Mouse (Mus musculus) heart, embryonic 15.5 days (tissue): ENCODE data around the gene Rpp14. TPM values are rescaled to one million over a fixed set of nuclear protein-coding genes. Genes with fewer than 3 reads are reported as not detected.
A peak's percentile ranks its signal among the peaks of the same experiment; 100 is the strongest.
"Not testable (repeated sequence)": the region's sequence is repeated elsewhere in the genome, so short reads cannot be mapped to it uniquely, and the experiment has no call there.

ENCODE experiments used
- ATAC-seq: fragments of 200-750 bp; cut with Nextera tagmentation; replicated peaks from 2 replicates; pipeline ENCODE4 v1.8.0; 2017; ENCODE audit warnings: low read depth, moderate TSS enrichment; ENCODE audit not compliant: insufficient number of reproducible peaks, insufficient read depth, low FRiP score
- H3K27ac ChIP-seq: fragments of 300-500 bp; sonication (generic); 2 replicates; pipeline ENCODE4 v1.5.1; 2015; ENCODE audit warnings: mild to moderate bottlenecking, inconsistent platforms
- H3K27me3 ChIP-seq: fragments of 300-500 bp; sonication (generic); 2 replicates; pipeline ENCODE4 v1.6.1; 2015; ENCODE audit warnings: inconsistent platforms
- H3K36me3 ChIP-seq: fragments of 300-500 bp; sonication (generic); 2 replicates; pipeline ENCODE4 v1.6.1; 2015; ENCODE audit warnings: mild to moderate bottlenecking, inconsistent platforms
- H3K4me1 ChIP-seq: fragments of 300-500 bp; sonication (generic); replicated peaks from 2 replicates; pipeline ENCODE4 v1.6.1; 2015; ENCODE audit warnings: inconsistent platforms
- H3K4me2 ChIP-seq: fragments of 300-500 bp; sonication (generic); 2 replicates; pipeline ENCODE4 v1.6.1; 2015; ENCODE audit warnings: inconsistent platforms, mild to moderate bottlenecking, moderate library complexity
- H3K4me3 ChIP-seq: fragments of 300-500 bp; sonication (generic); 2 replicates; pipeline ENCODE4 v1.5.1; 2015; ENCODE audit warnings: mild to moderate bottlenecking, inconsistent platforms
- H3K9ac ChIP-seq: fragments of 300-500 bp; sonication (generic); 2 replicates; pipeline ENCODE4 v1.6.1; 2015; ENCODE audit warnings: mild to moderate bottlenecking, inconsistent platforms
- H3K9me3 ChIP-seq: fragments of 300-500 bp; sonication (generic); replicated peaks from 2 replicates; pipeline ENCODE4 v1.6.1; 2016; ENCODE audit warnings: inconsistent platforms
- WGBS: fragments of 180-500 bp; shearing (Covaris S2); methylation state at CpG from one replicate; pipeline ENCODE4 v1.1.7; 2015; ENCODE audit warnings: mixed read lengths; 5-methylcytosine and 5-hydroxymethylcytosine counted together
- polyA plus RNA-seq: library from polyadenylated mRNA; unstranded; fragments of >200 nt; fragmentation: Nextera tagmentation; extraction: Ambion mirVana; gene quantifications from 2 replicates; pipeline ENCODE4 v1.2.1, GENCODE M21; 2015

Rpp14 gene
- polyA plus RNA-seq, 1 experiment from 2014 or later: 39.3 TPM

DNA sequence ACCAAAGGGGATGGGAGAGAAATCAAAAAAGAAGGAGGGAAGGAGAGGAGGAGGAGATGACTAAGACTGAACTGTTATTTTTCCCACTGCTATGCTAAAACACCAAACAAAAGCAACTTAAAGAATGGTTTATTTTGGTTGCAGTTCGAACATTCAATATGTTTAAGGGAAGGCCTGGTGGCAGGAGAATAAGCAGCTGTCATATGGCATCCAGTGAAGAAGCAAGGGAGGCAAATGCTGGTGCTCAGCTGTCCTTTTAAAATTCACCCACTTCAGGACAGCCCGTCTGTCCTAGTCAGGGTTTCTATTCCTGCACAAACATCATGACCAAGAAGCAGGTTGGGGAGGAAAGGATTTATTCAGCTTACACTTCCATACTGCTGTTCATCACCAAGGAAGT, 37.2 kb downstream of the Rpp14 start:
- 74% methylated on average over 2 of the region's 2 CpGs for WGBS
- Histone ChIP-seq H3K4me3 (no peak overlapping the region), H3K9ac (no peak overlapping the region), H3K36me3 (0 out of 2 replicates have a peak, but pooled peaks cover 3% of the 10 kb centered on the region), H3K27me3 (no peaks in the 10 kb centered on the region), H3K4me2 (no peak overlapping the region), H3K4me1 (peaks cover 2% of the 10 kb centered on the region; the same call in 1 of the 2 replicates), H3K27ac (no peak overlapping the region), H3K9me3 (no peaks in the 10 kb centered on the region)
- no peak for ATAC-seq

DNA sequence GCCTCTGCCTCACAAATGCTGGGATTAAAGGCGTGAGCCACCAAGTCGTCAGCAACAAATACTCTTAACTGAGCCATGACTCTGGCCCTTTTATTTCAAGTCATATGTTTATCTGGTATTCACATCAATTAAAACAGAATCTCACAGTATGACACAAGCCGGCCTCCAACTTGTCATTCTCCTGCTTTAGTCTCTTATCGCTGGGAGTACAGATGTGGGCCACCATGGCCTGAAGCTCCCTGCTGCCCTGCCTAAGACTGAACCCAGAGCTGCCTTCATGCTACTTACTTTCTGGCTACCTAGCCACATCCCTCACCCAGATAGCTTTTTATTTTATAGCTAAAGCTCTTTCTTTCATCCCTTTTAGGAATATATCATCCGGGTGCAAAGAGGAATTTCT, 39.3 kb downstream of the Rpp14 start:
- H3K9me3 ChIP-seq: no peaks in the 10 kb centered on the region
- no peaks in the 10 kb centered on the region for H3K27me3 ChIP-seq
- 0 out of 2 replicates have a peak, but pooled peaks cover 3% of the 10 kb centered on the region for H3K36me3 ChIP-seq
- peaks cover 2% of the 10 kb centered on the region; the same call in 1 of the 2 replicates for H3K4me1 ChIP-seq
- no peak overlapping the region for H3K4me3 ChIP-seq
- 86% methylated on average over 5 of the region's 5 CpGs for WGBS
- no peak overlapping the region for H3K9ac ChIP-seq
- ATAC-seq: no peak
- no peak overlapping the region for H3K27ac ChIP-seq
- H3K4me2 ChIP-seq: no peak overlapping the region

DNA sequence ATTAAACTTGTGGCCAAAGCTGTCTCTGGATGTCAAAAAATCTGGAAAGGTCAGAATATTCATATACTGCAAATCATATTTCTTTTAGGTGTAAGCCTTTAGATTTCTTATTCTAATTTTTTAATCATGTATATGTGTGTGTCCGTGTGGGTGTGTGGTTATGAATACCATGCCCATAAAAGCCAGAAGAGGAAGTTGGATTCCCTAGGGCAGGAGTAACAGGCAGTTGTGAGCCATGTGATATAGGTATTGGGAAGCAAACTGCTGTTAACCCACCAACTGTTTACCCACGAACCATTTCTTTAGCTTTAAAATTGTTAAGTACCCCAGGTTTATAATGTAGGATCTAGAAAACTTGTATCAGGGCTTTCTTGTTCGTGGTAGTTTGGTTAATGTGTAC, 39.7 kb downstream of the Rpp14 start:
- no peak overlapping the region for H3K4me3 ChIP-seq
- 80% methylated on average over 3 of the region's 3 CpGs for WGBS
- H3K27ac ChIP-seq: no peak overlapping the region
- 0 out of 2 replicates have a peak, but pooled peaks cover 3% of the 10 kb centered on the region for H3K36me3 ChIP-seq
- H3K4me2 ChIP-seq: no peak overlapping the region
- H3K4me1 ChIP-seq: peaks cover 2% of the 10 kb centered on the region; the same call in 1 of the 2 replicates
- no peaks in the 10 kb centered on the region for H3K9me3 ChIP-seq
- no peak overlapping the region for H3K9ac ChIP-seq
- no peaks in the 10 kb centered on the region for H3K27me3 ChIP-seq
- ATAC-seq: no peak

DNA sequence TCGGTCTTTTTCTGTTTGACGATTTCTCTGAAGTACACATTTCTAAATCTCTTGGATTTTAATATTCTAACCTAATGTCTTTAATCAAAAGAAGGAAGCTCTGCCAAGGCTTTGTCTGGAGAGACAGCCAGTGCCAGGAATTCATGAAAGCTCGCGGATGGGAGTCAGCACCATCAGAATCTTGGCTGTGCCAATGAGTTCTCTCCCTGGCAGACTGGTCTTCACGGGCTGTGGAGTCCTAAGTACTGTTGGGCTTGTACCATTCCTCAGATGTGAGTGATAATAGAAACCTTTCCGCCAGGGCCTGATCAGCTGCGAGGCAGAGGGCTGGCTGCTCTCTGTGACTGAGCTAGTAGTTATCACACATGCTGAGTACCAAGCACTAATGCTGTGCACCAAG, 43.0 kb downstream of the Rpp14 start:
- H3K4me2 ChIP-seq: no peak overlapping the region
- H3K4me1 ChIP-seq: no peaks in the 10 kb centered on the region; the same call in 1 of the 2 replicates
- no peak overlapping the region for H3K4me3 ChIP-seq
- no peaks in the 10 kb centered on the region for H3K27me3 ChIP-seq
- no peak overlapping the region for H3K9ac ChIP-seq
- H3K36me3 ChIP-seq: peaks cover 10% of the 10 kb centered on the region; the same call in 1 of the 2 replicates
- H3K27ac ChIP-seq: no peak overlapping the region
- no peak for ATAC-seq
- 82% methylated on average over 7 of the region's 7 CpGs for WGBS
- no peaks in the 10 kb centered on the region for H3K9me3 ChIP-seq

DNA sequence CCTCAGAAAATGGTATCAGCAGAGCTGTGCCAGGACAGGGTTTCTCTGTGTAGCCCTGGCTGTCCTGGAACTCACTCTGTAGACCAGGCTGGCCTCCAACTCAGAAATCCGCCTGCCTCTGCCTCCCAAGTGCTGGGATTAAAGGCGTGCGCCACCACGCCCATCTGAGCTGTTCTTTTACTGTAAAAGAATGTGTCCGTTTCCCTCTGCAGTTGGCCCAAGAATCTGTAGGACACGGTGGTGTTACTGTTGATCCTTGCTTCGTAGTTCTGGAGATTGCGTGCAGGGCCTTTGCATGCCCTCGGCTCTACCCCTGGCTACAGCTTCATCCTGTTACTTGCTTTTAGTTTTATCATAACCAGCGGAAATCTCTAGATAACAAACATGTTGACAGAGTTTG, 43.4 kb downstream of the Rpp14 start:
- peaks cover 10% of the 10 kb centered on the region; the same call in 1 of the 2 replicates for H3K36me3 ChIP-seq
- H3K27me3 ChIP-seq, ATAC-seq, H3K9me3 ChIP-seq, H3K4me1 ChIP-seq, H3K27ac ChIP-seq, H3K9ac ChIP-seq, H3K4me2 ChIP-seq, H3K4me3 ChIP-seq: not testable (repeated sequence)
- WGBS: 76% methylated on average over 10 of the region's 10 CpGs

DNA sequence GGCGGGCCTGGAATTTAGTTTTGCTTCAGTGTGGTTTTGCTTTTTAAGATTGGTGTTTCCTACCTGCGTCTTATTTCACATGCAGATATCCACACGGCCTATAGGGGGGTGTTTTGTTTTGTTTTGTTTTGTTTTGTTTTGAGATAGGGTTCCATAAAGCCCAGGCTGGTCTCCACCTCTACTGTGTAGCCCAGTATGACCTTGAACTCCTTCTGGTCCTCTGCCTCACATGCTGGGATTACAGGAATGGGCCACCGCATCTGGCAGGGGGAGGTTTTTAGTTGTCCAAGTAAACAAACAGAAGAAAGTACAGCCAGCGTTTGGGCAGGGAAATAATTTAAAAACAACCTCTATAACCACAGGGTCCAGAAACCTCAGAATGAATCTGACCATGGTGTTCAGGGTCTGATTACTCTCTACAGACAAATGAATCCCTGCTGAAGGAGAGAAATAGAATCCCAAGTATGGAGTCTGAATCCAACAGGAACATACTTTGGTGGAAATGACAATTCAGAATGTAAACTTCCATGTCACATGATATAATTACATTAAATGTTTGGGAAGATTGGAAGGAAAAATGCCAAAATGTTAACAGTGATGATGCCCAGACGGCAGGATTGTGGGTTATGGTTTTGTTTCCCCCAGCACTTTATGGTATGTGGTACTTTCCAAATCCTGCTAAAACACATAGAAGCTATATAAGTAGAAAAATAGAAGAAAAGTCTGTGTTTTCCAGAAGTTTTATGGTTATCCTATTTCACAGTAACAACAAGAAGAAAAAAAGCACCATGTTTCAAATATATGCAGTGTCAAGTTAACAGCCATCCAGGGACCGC, 44.1 kb downstream of the Rpp14 start:
- peaks cover 10% of the 10 kb centered on the region; the same call in 1 of the 2 replicates for H3K36me3 ChIP-seq
- no peak overlapping the region for H3K27ac ChIP-seq
- no peak overlapping the region for H3K9ac ChIP-seq
- no peaks in the 10 kb centered on the region for H3K27me3 ChIP-seq
- 68% methylated on average over 7 of the region's 7 CpGs for WGBS
- no peak overlapping the region for H3K4me3 ChIP-seq
- no peaks in the 10 kb centered on the region for H3K9me3 ChIP-seq
- no peak for ATAC-seq
- no peak overlapping the region for H3K4me2 ChIP-seq
- H3K4me1 ChIP-seq: no peaks in the 10 kb centered on the region; the same call in 1 of the 2 replicates

DNA sequence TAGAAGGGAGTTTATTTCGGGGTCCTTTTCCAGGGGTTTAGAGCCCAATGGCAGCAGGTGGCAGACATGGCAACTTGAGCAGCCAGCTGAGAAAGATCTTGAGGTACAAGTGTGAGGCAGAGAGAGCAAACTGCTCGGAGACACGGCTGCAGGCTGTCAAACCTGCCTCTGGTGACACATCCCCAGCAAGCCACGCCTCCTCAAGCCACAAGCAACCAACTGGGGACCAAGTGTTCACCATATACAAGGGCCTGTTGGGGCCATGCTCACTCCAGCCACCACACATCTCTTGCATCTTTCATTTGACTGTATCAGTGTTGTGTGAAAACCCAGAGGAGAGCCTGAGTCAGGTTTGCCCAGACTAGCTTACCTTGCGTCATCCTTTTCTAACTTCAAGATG, 47.8 kb downstream of the Rpp14 start:
- WGBS: 55% methylated on average over 5 of the region's 5 CpGs

DNA sequence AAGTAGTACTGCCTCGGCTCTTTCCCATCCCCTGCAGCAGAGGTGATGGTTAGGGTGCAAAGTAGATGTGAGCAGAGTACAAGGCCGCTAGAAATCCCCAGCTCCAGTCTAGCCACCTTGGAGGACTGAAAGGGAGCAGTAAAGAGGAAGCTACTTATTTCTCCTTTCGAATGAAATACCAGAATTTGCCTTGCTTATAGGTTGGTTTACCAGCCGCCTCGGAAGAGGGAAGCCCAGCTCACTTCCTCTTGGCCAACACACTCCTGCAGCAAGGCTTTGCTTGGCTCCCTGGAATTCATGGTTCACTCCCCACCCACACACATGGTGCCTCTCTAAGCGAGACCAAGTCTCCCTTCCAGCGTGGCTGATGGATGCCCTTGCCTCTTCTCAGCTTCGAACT, 52.6 kb downstream of the Rpp14 start:
- ATAC-seq: no peak

More for the DNA sequence above, 47.8 kb downstream of the Rpp14 start:
- no peak overlapping the region for H3K9ac ChIP-seq
- peaks cover 12% of the 10 kb centered on the region; the same call in 1 of the 2 replicates for H3K36me3 ChIP-seq
- no peak for ATAC-seq
- no peak overlapping the region for H3K27ac ChIP-seq
- peaks cover 1% of the 10 kb centered on the region for H3K4me1 ChIP-seq
- no peak overlapping the region for H3K4me3 ChIP-seq
- H3K27me3 ChIP-seq: no peaks in the 10 kb centered on the region
- H3K4me2 ChIP-seq: no peak overlapping the region
- H3K9me3 ChIP-seq: no peaks in the 10 kb centered on the region

DNA sequence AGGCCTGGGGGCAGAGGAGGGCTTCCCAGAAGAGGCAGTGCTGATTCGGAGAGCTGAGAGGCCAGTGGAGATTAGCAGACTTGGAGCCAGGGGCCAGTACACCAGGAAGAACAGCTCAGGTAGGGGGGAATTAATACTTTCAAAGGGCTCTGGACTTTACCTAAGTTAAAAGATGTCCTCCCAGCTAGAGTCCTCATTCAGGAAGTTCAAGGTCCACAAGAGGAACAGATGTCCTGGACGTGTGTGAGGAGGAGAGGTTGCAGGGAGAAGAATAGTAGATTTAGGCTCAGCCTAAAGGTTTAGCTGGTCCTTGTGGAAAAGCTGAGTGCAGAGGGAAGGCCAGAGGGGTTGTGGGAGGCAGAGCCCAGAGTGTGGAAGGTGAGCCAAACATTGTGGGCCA, 54.1 kb downstream of the Rpp14 start:
- Histone ChIP-seq H3K4me1 (peaks cover 11% of the 10 kb centered on the region), H3K9ac (no peak overlapping the region), H3K9me3 (no peaks in the 10 kb centered on the region), H3K4me3 (no peak overlapping the region), H3K27me3 (no peaks in the 10 kb centered on the region), H3K36me3 (peaks cover 17% of the 10 kb centered on the region), H3K27ac (peak overlapping the region; percentile 88), H3K4me2 (no peak overlapping the region)
- 70% methylated on average over 2 of the region's 2 CpGs for WGBS
- no peak for ATAC-seq

More for the DNA sequence above, 52.6 kb downstream of the Rpp14 start:
- Histone ChIP-seq H3K27ac (no peak overlapping the region; the same call in 1 of the 2 replicates), H3K9me3 (no peaks in the 10 kb centered on the region), H3K36me3 (peaks cover 9% of the 10 kb centered on the region), H3K27me3 (no peaks in the 10 kb centered on the region), H3K4me2 (no peak overlapping the region), H3K4me1 (peaks cover 11% of the 10 kb centered on the region), H3K4me3 (no peak overlapping the region), H3K9ac (no peak overlapping the region)
- WGBS: 78% methylated on average over 8 of the region's 8 CpGs

DNA sequence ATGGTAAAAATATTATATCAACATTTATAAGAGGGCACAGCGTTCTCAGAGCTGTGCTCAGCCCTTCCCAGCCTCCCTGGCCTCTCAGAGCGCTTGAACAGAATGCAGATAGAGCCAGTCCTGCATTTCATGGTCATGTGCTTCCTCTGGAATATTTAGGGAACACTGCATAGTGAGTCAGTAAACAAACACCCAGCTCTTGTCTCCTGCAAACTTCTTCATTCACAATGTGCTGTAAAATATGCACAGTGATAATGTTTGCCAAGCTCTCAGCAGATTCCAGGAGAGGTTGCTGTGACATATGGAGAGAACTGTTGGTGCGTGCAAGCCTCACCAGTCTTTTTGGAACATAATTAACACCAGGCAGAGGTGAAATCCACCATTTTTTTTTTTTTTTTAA, 55.0 kb downstream of the Rpp14 start:
- Histone ChIP-seq H3K36me3 (peaks cover 17% of the 10 kb centered on the region), H3K27ac (peak overlapping the region; percentile 88), H3K4me2 (no peak overlapping the region), H3K4me3 (no peak overlapping the region), H3K9ac (no peak overlapping the region), H3K9me3 (no peaks in the 10 kb centered on the region), H3K4me1 (peaks cover 11% of the 10 kb centered on the region), H3K27me3 (no peaks in the 10 kb centered on the region)
- 42% methylated on average over 3 of the region's 3 CpGs for WGBS
- peak; percentile 87 for ATAC-seq

DNA sequence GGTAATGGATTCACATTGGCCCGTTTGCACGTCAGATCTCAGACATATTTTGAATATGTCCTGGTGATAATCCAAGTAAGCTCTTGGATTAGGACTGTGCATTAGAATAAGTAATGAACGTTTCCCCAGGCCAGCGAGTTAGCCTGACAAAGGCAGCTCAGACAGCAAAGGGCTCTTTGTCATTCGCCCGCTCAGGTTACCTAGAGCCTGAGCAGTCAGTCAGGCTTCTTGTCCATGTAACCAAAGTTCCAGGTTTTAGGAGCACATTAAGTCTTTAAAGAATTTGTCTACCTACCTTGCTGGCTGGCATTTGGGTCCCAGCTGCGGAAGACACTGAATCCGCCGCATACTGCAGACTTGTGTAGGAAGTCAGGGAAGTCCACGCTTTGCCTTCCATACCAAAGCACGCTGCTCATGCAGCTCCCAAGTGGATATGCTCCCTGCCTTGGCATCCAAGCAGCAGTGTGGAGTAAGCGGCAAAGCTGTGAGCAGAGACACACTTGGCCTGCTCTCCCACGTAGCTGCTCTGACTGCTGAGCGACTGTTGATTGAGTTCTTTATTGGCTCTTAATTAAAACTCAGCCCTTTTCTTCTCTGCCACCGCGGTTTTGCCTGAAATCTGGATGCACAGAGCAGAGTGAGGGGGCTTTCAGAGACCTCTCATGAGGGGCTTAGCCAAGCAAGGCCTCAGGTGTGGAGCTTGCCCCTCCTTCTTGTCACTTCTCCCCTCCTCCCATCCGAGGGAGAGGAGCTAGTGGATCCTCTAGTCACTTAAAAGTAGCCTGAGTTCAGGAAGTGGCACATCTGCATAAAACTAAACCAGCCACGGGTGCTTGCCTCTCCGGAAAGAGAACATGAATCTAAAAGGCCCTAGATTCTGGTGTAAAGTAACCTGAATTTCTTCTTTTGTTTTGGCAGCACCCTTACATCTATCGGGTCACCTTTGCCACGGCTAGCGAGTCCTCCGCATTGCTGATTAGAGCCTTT, 59.9 kb downstream of the Rpp14 start:
- H3K27ac ChIP-seq: no peak overlapping the region
- ATAC-seq: no peak
- peaks cover 47% of the 10 kb centered on the region for H3K36me3 ChIP-seq
- no peaks in the 10 kb centered on the region for H3K27me3 ChIP-seq
- H3K4me3 ChIP-seq: no peak overlapping the region
- H3K9ac ChIP-seq: no peak overlapping the region
- WGBS: 81% methylated on average over 23 of the region's 23 CpGs
- no peak overlapping the region for H3K4me2 ChIP-seq
- H3K4me1 ChIP-seq: 0 out of 2 replicates have a peak, but pooled peaks cover 2% of the 10 kb centered on the region
- H3K9me3 ChIP-seq: no peaks in the 10 kb centered on the region
